Mouse (Mus musculus) cerebellum, adult 9-11 months (tissue): Measurements from ENCODE around the gene Spns1.
"Not testable (repeated sequence)": the region's sequence is repeated elsewhere in the genome, so short reads cannot be mapped to it uniquely, and the experiment has no call there.

ENCODE experiments used
- DNase-seq: peaks from one replicate; pipeline ENCODE4 v3.0.0; 2022

The Spns1 gene

DNA sequence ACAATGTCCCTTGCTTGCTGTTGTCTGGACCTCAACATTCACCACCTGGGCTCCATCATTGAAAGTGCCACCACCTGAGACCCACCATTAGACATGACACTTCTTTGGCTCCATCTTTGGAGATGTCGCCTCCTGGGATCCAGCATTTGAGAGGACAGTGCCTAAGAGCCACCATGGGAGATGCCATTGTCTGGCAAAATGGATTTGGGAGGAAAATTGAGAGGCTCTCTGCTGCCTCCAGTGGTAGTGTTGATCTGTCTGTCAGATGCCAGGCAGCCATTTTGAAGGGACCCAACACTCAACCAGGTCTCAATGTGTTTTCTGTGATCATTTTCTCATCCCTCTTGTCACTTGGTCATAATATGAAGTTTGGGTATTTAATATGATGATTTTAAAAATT lies 41.7 kb downstream of the Spns1 start:
- no peak for DNase-seq

DNA sequence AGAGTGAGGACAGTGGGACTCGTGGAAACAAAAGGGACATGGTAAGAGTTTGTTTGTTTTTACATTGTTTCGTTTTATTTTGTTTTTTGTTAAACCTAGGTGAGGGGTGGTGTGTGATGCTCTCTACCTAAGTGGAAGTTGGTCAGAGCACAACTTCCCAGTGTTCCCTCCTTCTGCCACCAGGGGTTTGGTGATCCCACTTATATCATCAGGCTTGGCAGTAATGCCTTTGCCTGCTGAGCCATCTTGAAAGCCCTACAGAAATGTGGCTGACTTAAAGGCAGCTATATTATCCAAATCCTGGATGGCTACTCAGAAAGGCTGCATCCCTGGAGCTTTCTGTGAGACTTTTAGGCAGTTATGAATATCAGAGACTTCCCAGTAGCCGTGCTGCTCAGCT lies 44.6 kb downstream of the Spns1 start:
- DNase-seq, result no peak

DNA sequence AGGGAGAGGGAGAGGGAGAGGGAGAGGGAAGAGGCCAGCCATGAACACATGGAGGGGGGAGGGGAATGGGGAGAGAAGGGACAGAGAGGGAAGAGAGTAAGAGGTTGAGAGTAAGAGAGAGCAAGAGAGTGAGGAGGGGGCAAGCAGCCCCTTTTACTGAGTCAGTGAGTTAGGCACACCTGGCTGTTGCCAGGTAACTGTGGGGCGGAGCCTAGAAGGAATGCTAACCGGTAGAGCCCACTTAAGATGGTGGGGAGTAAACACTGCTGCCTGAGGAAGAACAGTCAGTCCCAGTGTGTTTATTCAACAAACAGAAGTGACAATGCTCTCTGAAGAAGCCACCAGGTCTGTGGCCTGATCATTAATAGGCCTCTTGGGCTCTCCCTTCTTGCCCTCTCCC lies 46.6 kb downstream of the Spns1 start:
- DNase-seq, result no peak

DNA sequence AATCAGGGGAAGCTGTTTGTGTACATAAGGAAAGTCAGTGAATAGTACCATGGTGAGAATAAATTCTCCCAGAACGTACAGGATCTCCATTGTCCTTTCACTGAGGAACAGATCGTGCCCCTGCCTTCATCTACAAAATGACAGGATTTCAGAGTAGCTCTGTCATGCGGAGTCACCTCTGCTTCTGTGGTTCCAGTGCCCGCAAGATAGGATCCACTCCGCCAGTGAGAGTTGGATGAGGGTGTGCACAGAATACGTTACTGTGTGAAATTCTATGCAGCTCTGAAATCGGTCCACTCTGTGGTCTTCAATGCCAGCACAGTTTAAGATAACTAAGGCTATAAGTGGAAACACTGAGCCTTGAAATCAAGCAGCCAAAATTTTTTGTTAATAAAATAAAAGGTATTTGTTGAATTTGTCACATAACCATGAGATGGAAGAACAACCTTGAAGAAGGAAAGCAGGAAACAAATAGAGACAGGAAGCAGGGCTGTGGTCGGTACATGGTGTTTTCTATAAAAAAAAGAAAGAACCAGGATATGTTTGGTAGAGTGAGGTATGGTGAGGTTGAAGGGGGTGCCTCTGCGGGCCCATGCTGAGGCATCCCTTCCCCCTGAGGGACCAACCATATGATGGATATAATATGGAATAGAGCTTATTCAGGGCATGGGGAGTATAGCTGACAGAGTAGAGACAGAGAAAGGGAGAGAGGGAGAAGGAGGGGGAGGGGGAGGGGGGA lies 47.2 kb downstream of the Spns1 start:
- DNase-seq, result no peak

DNA sequence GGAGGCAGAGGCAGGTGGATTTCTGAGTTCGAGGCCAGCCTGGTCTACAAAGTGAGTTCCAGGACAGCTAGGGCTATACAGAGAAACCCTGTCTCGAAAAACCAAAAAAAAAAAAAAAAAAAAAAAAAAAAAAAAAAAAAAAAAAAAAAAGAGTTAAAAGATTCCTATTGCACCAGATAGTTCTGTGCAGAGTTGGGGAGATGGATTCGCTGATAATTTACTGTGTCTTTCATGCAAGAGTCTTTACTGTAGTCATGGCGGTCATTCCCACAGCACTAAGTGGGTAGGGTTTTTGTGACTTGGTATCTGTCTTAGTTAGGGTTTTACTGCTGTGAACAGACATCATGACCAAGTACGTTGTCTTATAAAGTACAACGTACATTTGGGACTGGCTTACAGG lies 48.4 kb downstream of the Spns1 start:
- DNase-seq, result not testable (repeated sequence)

DNA sequence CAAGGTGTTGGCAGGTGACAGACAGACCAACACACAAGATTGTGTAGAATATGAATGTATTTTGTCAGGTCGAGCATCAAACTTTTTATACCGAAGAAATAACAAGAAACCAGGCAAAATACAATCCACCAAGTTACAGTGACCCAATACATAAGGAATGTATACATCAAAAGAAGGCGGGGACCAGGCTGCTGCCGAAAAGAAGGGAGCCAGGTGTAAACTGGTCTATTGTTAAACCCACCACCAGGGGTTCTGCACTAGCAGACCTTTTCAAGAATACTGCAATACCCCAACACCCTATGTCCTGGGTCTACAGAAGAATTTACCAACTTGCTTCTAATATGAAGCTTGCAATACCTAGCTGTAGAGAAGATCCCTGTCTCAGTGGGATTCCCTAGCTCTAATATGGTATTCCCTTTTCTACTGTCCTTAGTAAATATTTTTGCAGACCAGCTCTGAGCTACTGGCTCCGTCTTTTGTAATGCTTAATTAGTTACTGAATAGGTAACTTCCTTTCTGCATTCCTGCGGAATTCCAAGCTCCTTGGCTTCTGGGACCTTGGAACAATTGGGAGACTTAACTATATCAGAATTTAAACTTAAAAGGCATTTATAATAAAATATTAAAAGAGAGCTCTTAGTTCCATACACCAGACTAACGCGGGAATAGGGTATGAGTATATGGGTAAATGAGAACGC lies 51.5 kb downstream of the Spns1 start:
- DNase-seq, result not testable (repeated sequence)

DNA sequence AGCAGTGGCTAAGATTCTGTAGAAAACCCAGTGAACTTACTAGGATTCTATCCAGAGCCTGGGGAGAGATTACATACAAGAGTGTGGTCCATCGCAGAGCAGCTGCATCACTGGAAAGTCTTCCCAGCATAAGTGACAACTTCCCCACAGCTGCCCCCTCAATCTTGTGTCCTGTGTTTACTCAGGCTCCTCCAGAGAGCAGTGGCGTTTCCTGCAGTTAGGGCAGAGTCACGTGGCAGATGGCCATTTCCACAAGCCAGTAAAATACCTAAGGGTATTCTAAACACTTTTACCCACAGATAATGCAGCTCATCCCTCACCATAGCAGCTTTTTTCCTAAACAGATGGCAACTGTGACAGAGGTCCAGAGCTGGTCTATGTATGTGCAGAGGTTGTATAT lies 52.5 kb downstream of the Spns1 start:
- DNase-seq, result no peak

DNA sequence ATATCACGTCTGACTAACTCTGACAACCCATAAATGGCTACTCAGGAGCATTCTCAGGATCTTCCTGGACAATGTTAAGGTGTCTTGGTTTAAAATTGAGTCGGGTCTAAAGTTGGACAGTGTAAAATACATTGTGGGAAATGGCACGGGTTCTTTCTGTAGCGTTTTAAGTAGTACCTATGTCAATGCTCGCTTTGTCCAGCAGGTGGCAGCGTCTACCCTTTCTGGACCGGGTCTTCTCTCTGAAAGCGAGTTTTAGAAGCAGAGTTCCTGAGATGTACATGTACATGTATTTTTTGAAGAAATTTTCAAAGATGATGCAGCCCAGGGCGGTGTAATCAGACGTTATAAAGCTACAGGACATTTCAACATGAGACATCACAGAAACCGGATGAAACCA lies 53.5 kb downstream of the Spns1 start:
- DNase-seq, result peak; percentile 63
